Mouse (Mus musculus): ENCODE results near the gene Tspan11. TPM values are rescaled to one million over a fixed set of nuclear protein-coding genes. Genes with fewer than 3 reads are reported as not detected.
A peak's percentile ranks its signal among the peaks of the same experiment; 100 is the strongest.

Gene Tspan11
- total RNA-seq, 2 experiments from 2014 or later, result 2.3 to 3.7 TPM

DNA sequence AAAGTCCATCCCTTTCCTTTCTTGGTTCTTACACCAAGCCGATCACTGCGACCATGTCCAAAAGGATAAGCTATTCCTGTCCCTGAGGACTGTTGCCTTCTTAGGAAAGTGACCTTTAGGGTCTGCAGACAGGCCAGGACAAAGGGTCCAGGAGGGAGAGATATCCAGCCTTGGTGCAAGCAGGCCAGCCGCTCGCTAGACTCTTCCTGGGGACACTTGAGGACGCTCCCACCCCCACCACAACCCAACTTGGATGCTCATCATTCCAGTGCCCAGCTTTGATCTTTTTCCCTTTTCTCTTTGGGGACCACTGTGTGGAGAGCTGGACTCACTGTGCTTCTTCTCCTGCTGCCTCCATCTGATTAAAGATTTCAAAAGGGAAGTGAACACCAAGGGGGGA is 41.3 kb downstream of the Tspan11 start:
- no peak for DNase-seq (ENCODE audit: low spot score in 2 of 2)

DNA sequence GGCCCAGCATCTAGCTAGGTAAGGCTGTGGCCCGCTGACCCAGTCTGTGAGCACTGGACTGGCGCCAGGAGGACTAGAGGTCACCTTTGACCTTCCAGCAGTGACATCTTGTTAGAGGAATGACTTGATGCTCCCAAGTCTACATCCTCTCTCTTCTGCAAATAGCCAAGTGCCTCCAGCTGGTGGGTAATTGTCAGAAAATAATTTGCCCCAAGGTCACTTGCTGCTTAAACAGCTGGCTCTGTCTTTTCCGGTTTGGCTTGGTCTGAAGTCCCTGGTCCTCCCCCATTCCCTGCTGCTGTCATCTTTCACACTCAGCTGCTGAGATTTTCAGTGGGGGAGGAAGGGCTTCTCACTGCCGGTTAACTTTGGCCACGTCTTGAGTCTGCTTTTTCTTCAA is 45.3 kb downstream of the Tspan11 start:
- DNase-seq (ENCODE audit: low spot score in 2 of 2), result no peak

DNA sequence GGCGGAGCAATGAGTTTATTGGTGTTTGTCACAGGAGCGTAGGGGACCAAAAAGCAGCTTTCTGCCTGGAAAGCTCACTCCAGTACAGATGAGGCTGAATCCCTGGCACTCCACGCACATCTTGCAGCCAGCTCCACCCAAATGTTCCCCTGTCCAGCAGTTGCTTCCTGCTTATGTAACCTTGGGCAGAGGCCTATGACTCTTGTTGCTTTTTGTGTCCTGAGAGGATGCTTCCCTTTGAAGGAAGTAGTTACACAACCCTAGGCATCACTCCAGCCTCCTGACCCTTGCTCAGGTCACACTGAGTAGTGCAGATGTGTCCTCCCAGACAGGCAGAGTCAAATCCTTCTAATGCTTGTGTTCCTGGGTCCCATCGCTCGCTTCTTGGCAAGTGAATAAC is 46.5 kb downstream of the Tspan11 start:
- no peak for DNase-seq (ENCODE audit: low spot score in 2 of 2)

DNA sequence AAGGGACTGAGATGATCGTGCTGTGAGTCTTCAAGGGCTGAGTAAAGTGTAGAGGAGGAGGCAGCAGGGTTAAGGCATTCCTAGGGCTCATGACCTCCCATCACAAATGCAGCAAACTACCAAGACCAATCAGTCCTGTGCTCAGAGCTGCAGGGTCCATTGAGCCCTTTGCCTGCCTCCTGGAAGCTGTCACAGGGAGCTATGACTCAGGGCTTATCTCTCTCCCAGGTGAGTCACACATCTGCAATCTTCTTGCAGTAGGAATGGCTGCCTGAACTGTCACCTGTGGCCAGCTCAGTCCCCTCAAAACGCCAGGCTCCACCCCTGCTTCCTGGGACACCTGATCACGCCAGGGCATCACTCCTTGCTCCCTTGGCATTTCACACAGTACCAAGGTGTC is 47.7 kb downstream of the Tspan11 start:
- DNase-seq (ENCODE audit: low spot score in 2 of 2), result no peak

DNA sequence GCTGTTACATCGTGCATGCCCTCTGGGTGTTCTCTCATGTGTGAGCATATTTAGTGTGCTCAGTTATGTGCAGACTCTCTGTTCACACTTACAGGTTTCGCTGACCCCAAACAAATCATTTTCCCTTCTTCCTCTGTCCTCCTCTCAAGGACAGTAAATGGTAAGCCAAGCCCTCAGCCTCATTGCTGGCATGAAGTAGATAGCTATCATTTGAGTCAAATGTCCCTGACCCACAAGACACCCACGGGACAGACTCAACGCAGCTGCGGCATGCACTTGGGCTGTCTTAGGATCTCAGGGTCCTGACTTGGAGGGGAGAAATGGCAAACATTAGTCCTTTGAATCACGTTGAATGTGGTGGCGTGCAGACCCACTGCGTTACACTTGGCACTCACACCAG is 55.0 kb downstream of the Tspan11 start:
- DNase-seq (ENCODE audit: low spot score in 2 of 2), result no peak

DNA sequence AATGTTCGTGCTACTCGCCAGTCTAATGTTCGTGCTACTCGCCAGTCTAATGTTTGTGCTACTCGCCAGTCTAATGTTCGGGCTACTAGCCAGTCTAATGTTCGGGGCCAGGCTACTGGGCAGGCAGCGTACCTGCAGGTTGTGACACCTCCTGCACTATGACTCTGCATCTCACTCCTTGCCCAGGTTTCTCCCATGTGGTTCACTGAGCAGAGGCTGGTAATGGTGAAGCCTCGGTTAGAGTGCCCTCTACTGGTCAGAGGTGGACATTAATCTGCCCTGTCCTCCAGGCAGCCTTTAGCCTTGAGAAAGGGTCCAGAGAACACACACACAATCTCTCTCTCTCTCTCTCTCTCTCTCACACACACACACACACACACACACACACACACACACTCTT is 58.3 kb downstream of the Tspan11 start:
- DNase-seq (ENCODE audit: low spot score in 2 of 2), result peak; percentile 84 to 87

DNA sequence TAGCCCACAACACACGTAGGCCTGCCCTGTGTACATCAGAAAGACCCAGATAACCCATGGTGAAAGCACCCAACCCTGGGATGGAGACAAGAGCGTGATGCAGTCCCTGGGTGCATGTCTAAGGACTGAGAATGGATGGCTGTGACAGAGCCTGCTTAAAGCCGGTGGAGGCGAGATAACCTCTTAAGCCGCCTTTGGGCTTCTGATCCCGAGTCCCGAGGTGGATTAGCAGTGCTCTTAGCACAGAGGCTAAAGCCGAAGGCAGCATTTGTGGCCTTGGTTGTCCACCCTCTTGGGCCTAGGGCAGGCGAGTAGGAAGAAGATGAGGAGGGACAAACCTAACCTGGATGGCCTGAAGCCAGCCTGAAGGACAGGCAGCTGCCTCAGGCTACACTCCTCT is 61.3 kb downstream of the Tspan11 start:
- no peak for DNase-seq (ENCODE audit: low spot score in 2 of 2)

DNA sequence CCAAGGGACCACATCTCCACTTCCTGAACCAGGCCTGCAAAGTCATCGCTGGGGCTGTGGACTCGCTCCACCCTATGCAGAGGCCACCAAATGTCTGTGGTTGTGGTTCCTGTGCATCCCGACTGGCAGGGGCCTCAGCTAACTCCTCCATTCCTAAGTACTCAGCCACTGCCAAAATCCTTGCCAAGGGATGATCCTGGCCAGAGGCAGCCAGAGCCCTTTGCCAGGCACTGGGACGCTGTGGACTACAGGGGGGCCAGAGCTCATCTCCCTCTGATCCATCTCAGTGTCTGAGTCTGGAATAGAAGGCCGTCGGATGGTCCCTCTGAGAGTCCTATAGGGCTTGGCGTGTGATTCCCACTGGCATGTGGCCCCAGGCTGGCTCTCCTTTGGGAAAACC is 62.5 kb downstream of the Tspan11 start:
- DNase-seq (ENCODE audit: low spot score in 2 of 2), result no peak

DNA sequence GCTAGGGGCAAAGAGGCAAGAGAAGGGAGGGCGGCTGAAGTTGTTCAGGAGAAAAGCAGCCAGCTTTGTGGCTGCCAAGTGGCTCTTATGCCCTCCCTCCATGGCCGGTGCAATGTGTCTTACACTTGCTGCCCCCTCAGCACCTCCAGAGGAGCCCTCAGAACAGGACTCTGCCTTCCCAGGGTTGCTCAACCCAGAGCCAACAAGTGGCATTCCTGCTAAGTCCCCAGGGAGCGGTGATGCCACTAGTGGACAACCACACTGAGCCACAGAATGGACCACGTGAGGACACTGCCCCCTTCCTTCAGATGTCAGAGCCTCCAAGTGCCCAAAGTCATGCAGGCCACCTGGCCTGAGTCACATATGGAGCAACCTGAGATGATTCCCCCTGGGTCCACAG is 65.7 kb downstream of the Tspan11 start:
- DNase-seq (ENCODE audit: low spot score in 2 of 2), result no peak

DNA sequence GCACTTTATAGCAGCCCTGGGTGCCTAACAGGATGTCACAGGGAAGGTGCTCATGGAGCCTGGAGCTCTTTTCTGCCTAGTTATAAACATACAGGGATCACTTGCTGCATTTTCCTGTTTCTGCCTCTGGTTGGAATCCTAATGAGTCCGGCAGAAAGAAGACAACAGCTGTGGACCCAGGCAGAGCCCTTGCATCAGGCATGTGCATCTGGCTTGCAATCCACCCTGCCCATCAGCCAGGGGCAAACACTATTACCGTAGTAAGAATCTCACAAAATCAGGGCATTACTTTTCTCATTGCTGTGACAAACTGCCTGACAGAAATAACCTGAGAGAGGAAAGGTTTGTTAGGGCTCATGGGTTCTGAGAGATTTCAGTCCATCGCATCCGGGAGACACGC is 68.8 kb downstream of the Tspan11 start:
- DNase-seq (ENCODE audit: low spot score in 2 of 2), result no peak

DNA sequence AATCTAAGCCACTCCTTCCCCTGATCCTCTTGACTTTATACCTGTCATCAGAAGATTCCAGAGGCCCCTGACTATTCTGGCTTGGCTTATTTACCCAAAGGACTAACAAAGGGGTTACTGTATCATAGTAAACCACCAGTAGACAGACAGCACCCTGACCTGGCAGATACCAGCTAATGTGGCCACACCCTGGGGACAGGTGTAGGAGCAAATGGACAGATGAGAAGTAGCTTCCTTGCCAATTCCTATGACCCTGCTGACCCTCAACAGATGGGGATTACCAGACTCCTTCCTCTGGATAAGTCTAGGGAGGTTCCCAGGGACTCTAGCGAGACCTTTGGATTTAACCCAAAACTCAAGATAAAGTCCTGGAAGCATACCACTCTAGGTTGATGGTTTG is 72.8 kb downstream of the Tspan11 start:
- DNase-seq (ENCODE audit: low spot score in 2 of 2), result no peak

DNA sequence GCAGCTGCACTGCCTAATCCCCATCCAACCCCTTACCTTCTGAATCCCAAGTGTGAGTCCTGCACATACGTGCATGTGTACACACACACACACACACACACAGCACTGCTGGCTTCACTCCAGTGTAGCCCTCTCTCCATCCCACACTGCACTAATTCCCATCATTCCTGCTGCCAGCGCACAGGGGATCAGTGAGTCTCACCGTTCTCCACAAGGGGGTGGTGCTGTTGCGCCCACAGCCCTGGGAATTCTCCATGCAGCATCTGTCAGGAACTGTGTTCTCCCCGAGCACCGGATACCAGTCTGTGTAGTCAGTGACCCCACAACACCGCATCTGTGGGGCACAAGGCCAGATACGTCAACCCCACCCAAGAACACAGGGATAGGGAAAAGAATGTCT is 78.1 kb downstream of the Tspan11 start:
- DNase-seq (ENCODE audit: low spot score in 2 of 2), result peak; percentile 69 to 73

DNA sequence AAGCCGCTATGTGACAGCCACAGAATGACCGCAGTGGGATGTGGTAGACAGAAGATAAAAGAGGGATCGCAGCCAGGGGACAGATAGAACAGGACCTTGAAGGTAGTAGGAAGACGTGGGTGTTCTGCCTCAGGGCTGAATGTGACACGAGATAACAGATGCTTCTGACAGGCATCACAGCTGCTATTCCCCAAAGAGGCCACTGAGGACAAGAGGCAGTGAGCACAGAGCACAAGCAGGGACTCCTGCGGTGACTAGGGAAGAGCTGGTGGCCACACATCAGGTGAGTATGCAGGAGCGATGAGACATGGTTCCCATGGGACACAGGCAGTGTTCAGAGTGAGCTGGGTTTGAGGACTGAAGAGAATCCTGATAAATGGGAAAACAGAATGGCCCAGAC is 82.3 kb downstream of the Tspan11 start:
- DNase-seq (ENCODE audit: low spot score in 2 of 2), result no peak

DNA sequence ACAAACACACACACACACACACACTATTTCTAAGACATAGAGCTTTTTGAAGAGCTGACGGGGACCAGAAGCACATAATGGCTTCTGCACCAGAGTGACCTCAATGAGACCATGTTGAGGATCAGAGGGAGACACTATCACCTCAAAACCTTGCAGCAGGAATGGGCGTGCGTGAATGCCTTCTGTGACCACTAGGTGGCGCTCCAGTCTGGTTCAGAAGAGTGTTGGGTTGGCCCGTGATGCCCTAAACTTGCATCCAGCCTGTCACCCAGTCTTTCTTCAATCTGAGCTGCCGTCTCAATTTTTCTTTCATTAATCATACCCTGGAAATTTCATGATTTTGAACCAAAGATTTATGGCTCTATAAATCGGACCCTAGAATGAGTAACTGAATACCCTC is 82.7 kb downstream of the Tspan11 start:
- DNase-seq (ENCODE audit: low spot score in 2 of 2), result peak; percentile 92 to 93

DNA sequence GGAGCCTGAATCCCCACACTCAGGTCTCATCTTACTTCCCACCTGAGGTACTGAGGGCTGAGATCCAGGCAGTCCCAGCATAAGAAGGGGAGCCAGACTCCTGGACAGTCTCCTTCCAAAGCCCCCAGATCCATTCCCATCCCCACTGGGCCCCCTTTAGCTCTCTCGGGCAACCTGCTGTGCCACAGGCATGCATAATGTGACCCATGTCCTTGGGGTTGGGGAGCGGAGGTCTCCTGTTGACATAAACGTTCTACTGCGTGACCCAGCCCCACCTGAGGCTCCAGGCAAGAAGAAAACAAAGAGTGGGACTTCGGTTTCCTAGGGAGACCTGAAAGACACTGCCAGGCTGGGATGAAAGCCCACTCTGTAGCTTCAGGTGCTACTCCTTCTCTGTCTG is 83.5 kb downstream of the Tspan11 start:
- DNase-seq (ENCODE audit: low spot score in 2 of 2), result no peak

DNA sequence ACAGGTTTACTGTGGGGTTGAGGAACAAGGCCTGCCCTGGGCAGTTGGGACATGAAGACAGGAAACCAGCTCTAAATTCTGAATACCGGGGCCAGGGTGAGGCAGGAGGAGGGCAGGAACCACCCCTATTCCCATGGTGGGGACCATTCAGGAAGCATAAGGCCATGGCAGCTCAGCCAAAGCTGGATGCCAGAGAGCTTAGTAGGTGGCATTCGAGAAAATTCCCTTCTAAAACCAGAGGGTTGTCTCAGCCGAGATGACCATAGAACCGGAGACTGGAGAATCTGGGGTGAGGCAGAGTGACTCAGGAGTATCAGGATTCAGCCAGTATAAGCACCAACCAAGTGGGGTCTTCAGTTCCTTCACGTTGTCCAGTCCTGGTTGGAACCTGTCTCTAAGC is 84.5 kb downstream of the Tspan11 start:
- DNase-seq (ENCODE audit: low spot score in 2 of 2), result no peak

DNA sequence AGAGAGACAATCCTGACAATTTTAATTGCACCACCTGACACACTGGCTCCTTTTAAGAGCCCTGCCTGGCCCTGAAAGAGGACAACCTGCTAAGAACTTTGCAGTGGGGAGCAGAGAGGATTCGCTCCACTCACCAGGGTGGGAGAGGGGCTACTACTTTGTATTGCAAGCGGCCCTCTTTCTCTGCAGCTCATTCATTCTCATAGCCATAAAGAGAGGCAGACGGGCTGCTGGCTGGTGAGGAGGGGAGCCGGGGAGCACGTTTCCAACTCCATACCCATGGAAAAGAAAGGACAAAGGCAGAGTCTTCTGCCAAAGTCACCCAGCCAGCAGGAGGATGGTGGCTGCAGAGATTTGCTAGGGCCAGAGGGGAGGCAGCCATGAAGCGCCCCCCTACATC is 86.2 kb downstream of the Tspan11 start:
- DNase-seq (ENCODE audit: low spot score in 2 of 2), result no peak

DNA sequence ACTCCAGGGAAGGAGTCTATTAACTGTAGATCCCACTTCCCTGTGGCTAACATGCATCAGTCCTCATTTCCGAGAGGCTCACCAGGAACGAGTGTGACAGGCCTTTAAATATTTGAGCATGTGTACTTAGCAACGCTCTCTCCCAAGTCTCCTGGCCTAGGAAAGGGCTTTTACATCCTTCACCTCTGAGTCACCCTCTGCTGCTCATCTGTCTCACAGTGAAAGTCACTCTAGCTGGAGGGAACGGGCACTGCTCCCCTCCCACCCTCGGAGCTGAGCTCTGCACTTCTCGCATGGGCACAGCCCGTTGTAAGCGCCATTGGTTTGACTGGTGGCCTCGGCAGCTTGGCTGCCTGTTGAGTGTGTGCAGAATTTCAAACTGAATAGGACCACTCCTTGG is 86.6 kb downstream of the Tspan11 start:
- DNase-seq (ENCODE audit: low spot score in 2 of 2), result no peak

DNA sequence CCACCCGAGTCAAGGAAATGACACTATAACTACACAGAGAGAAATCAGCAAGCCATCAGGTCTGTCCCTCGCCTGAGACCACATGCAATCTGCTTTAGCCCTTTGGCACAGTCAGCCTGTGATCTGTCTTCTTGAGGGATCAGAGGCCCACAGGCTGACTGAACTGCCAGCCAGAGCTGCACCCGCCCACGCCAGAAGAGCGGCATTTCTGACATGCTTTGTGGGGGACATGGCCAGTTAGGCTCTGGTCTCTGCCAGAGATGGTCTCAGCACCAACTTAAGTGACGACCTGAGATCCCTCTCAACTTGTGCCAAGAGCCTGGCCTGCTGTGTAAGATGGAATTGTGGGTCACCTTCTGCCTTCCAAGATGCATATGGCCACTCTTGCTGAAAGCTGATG is 89.3 kb downstream of the Tspan11 start:
- DNase-seq (ENCODE audit: low spot score in 2 of 2), result no peak

DNA sequence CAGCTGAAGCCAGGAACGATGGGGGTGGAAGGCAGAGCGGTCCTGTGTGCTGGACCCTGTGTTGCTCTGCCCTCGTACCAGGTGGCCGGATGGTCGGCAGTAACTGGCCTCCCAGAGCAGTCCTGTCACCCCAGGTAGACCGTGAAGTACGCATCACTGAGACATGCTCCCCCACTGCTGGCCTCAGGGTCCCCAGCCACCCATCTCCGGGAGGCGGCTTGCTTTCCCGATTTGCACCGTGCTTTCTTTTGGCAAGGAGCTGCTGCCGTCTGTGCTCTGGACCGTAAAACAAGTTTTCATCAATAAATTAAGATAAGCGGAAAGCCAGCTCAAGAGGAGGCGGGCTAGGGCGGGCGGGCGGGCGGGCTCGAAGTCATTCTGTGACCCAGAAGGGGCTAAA is 91.6 kb downstream of the Tspan11 start:
- DNase-seq (ENCODE audit: low spot score in 2 of 2), result no peak

DNA sequence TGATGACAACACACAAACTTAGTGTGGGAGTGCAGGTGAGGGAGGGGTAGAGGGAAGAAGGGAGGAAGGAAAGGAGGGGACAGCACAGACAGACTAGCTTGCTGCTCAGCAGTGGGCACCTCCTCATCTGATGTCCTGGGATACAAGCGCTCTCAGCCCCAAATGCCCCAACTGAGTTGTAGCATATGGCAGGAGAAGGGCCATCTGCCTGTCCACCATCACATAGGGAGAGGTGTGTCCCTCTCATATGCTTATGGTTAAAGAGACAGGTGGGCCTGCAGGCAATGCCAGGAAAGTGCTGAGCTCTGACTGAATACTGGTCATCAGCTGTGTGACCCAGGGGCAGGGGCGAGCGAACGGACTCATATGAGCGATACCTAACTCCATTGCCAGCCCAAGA is 92.4 kb downstream of the Tspan11 start:
- DNase-seq (ENCODE audit: low spot score in 2 of 2), result no peak

DNA sequence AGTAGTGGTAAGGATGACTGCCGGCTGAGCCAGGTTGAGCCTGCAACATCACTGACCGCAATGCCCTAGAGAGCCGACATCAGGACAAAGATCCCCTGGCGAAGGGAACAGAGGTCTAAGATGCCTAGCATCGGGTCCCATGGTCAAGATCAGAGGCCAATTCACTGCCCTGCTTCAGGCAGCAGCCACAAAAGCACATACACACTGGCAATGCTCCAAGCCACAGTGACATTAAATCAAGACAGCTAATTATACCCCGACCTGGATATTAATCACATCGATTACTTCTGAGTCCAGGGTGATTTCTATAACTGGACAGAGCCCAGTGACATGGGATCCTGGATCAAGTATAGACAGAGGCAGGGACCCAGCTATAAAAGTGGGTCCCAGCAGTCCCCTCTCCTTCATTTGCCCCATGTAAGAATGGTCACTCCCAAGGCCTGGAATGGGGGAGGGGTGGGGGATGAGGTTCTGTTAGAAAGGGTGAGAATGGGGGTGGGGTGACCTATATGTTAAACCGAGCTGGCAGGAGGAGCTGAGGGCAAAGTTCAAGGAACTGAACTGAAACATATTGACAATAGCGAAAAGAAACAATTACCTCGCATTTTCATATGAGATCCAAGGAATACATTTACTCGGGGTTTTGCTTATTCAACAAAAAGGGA is 93.1 kb downstream of the Tspan11 start:
- no peak for DNase-seq (ENCODE audit: low spot score in 2 of 2)

DNA sequence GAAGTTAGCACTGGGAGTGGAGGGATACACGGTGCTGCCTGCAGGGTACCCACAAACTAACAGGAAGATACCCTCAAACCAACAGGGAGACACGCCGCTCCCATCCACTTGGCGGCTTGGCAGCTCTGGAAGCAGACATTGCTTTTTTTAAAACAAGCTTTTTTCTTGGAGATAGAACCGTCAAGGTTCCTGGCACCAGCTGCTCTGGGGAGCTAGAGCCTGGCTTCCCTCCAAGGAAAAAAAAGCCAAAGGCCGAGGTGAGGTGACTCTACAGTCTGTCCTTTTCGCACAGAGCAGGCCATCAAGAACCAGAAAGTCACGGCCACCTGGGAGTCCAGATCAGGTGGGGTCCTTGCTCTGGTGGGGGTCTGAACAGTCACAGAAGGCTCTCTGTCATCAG is 93.8 kb downstream of the Tspan11 start:
- DNase-seq (ENCODE audit: low spot score in 2 of 2), result no peak

DNA sequence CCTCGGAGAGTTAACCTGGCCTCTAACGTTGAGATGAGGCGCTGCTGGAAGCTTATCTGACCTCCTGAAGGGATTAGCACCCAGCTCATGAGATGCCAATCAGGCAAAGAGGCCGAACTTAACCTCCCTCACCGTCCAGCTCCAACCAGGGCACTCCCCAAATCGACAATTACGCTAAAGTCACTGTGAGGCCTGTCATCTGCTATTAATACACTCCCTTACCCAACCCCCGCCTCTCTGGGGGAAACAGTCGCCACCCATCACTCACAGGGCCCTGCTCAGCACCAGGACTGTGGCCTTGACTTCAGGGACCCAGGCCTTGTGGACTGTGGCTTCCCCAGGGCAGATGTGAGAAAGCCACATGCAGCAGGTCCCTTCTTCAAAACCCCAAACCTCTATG is 99.0 kb downstream of the Tspan11 start:
- no peak for DNase-seq (ENCODE audit: low spot score in 2 of 2)

All from layer of hippocampus, postnatal 10 days (tissue).